Mouse (Mus musculus): ENCODE results near the gene Fadd. TPM values are rescaled to one million over a fixed set of nuclear protein-coding genes. Genes with fewer than 3 reads are reported as not detected.

Fadd gene
- polyA plus RNA-seq (2015; fragmentation: Nextera tagmentation; extraction: Ambion mirVana) = 4.4 and 4.5 TPM in 2 replicates

GRCm38 (mm10) chr7:144582284-144582980 is at the start of gene Fadd:
Gene Fadd (minus strand): TSS chr7:144582463.
- ATAC-seq (ENCODE audit: insufficient read depth) = peak; percentile 78
- Histone ChIP-seq H3K36me3 (replicated peaks) (peaks cover 21% of the 10 kb centered on the region), H3K27me3 (peaks cover 4% of the 10 kb centered on the region; the same call in 1 of the 2 replicates), H3K9ac (peak within 1 kb of the TSS; percentile 72), H3K4me2 (peak within 1 kb of the TSS; percentile 93), H3K4me1 (replicated peaks) (peaks cover 34% of the 10 kb centered on the region), H3K4me3 (replicated peaks) (peak within 1 kb of the TSS; percentile 85), H3K9me3 (replicated peaks) (no peaks in the 10 kb centered on the region), H3K27ac (replicated peaks) (peak within 1 kb of the TSS; percentile 89)
- under 1% methylated on average over 34 of the region's 34 CpGs for WGBS (ENCODE audit: insufficient replicate concordance)

- WGBS (ENCODE audit: insufficient replicate concordance) = 42% methylated on average over 3 of the region's 3 CpGs
- no peak for ATAC-seq (ENCODE audit: insufficient read depth)
- H3K27me3 ChIP-seq = 0 out of 2 replicates have a peak, but pooled peaks cover 5% of the 10 kb centered on the region
- no peak overlapping the region for H3K9ac ChIP-seq
- no peak overlapping the region for H3K4me3 ChIP-seq (replicated peaks)
- no peaks in the 10 kb centered on the region for H3K36me3 ChIP-seq (replicated peaks)
- no peaks in the 10 kb centered on the region for H3K9me3 ChIP-seq (replicated peaks)
- no peak overlapping the region for H3K4me2 ChIP-seq
- H3K4me1 ChIP-seq (replicated peaks) = no peaks in the 10 kb centered on the region
- no peak overlapping the region for H3K27ac ChIP-seq (replicated peaks)
Measured at GRCm38 (mm10) chr7:144630622-144631021, 48.4 kb upstream of the Fadd start.

- Histone ChIP-seq H3K9ac (no peak overlapping the region), H3K4me2 (no peak overlapping the region), H3K4me3 (replicated peaks) (no peak overlapping the region), H3K9me3 (replicated peaks) (no peaks in the 10 kb centered on the region), H3K36me3 (replicated peaks) (no peaks in the 10 kb centered on the region), H3K4me1 (replicated peaks) (no peaks in the 10 kb centered on the region), H3K27ac (replicated peaks) (no peak overlapping the region), H3K27me3 (0 out of 2 replicates have a peak, but pooled peaks cover 5% of the 10 kb centered on the region)
- WGBS (ENCODE audit: insufficient replicate concordance) = 46% methylated on average over 3 of the region's 3 CpGs
- ATAC-seq (ENCODE audit: insufficient read depth) = no peak
Measured at GRCm38 (mm10) chr7:144628334-144628915, 46.2 kb upstream of the Fadd start.

DNA sequence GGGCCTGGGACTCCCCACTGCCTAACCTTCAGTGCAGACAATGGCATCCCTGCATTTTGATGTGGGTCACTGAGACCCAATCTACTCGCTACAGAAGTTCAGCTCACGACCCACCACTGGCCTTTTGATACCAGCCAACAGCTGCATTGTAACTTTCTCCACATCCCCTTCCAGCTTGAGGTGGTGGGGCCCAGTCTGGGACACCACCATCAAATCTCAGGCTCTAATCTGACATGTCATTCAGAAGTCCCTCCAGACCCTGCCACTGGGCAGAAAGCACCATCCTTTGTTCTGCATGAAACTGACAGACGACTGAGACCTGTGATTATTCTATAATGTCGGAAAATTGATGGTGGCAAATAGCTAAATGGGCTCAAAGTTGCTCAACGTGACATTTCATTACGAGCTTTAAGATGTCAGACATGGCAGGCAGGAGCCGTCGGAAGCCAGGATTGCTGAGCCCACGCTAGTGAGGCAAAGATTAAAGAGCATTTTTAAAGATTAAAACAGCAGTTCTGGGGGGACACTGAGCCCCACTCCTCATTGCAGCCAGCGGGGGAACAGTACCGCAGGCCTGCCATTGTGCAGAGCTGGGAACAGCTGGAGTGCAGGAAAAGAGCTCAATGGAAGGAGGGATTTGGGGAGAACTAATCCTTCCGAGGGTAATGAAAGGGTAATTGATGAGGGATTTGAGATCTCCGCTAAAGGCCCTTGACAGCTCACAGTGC is 45.5 kb upstream of the Fadd start:
- Histone ChIP-seq H3K27me3 (0 out of 2 replicates have a peak, but pooled peaks cover 5% of the 10 kb centered on the region), H3K4me2 (no peak overlapping the region), H3K36me3 (replicated peaks) (no peaks in the 10 kb centered on the region), H3K9ac (no peak overlapping the region), H3K4me1 (replicated peaks) (no peaks in the 10 kb centered on the region), H3K4me3 (replicated peaks) (no peak overlapping the region), H3K27ac (replicated peaks) (no peak overlapping the region), H3K9me3 (replicated peaks) (no peaks in the 10 kb centered on the region)
- 51% methylated on average over 13 of the region's 13 CpGs for WGBS (ENCODE audit: insufficient replicate concordance)
- no peak for ATAC-seq (ENCODE audit: insufficient read depth)

DNA sequence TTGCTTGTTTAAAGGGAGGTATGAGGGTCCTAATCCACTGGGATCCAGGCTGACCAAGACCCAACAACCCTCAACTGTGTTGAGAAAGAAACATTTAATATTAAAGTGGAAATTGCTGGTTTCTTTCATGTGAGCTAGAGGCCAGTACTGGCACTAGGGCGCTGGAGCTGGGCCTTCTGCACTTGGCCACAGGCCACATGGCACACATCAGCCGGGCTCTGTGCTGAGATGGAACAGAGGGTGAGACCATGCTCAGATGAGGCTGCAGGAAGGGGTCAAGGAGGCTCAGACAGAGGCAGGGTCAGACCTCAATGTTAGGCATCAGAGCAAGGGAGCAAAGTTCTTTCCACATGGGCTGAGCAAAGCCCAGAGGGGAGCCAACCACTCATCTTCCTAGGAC is 43.8 kb upstream of the Fadd start:
- no peaks in the 10 kb centered on the region for H3K4me1 ChIP-seq (replicated peaks)
- no peak overlapping the region for H3K4me2 ChIP-seq
- H3K27me3 ChIP-seq = 0 out of 2 replicates have a peak, but pooled peaks cover 5% of the 10 kb centered on the region
- no peak overlapping the region for H3K27ac ChIP-seq (replicated peaks)
- no peaks in the 10 kb centered on the region for H3K36me3 ChIP-seq (replicated peaks)
- H3K9ac ChIP-seq = no peak overlapping the region
- H3K9me3 ChIP-seq (replicated peaks) = no peaks in the 10 kb centered on the region
- H3K4me3 ChIP-seq (replicated peaks) = no peak overlapping the region
- 55% methylated on average over 2 of the region's 2 CpGs for WGBS (ENCODE audit: insufficient replicate concordance)
- no peak for ATAC-seq (ENCODE audit: insufficient read depth)

GRCm38 (mm10) chr7:144620721-144621681 is 38.7 kb upstream of the Fadd start:
- Histone ChIP-seq H3K36me3 (replicated peaks) (no peaks in the 10 kb centered on the region), H3K4me1 (replicated peaks) (no peaks in the 10 kb centered on the region), H3K27ac (replicated peaks) (no peak overlapping the region), H3K4me2 (no peak overlapping the region), H3K4me3 (replicated peaks) (no peak overlapping the region), H3K9me3 (replicated peaks) (no peaks in the 10 kb centered on the region), H3K27me3 (no peaks in the 10 kb centered on the region), H3K9ac (no peak overlapping the region)
- 62% methylated on average over 22 of the region's 22 CpGs for whole genome bisulfite sequencing (ENCODE audit: insufficient replicate concordance)
- ATAC-seq (ENCODE audit: insufficient read depth) = no peak

- H3K9me3 ChIP-seq (replicated peaks) = no peaks in the 10 kb centered on the region
- no peak overlapping the region for H3K4me3 ChIP-seq (replicated peaks)
- no peaks in the 10 kb centered on the region for H3K36me3 ChIP-seq (replicated peaks)
- no peaks in the 10 kb centered on the region for H3K4me1 ChIP-seq (replicated peaks)
- no peak for ATAC-seq (ENCODE audit: insufficient read depth)
- H3K27ac ChIP-seq (replicated peaks) = no peak overlapping the region
- H3K4me2 ChIP-seq = no peak overlapping the region
- no peak overlapping the region for H3K9ac ChIP-seq
- H3K27me3 ChIP-seq = no peaks in the 10 kb centered on the region
Measured at GRCm38 (mm10) chr7:144620315-144620714, 38.1 kb upstream of the Fadd start.

DNA sequence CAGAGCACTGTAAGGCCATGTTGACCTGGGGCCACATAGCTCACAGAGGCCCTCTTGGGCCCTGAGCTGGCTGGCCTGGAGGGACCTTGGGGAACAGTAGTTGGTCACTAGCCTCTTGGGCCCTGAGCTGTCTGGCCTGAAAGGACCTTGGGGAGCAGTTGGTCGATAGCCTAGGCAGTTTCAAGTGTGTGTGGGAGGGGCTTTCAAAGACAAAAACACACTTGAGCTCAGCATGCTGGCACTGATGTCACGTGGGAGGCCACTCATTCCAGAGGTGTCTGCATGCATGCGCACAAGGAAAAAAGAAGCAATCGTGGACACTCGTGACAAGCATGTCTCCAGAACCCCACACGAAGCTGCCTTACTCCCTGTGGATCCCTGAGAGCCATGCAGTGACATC is 33.1 kb upstream of the Fadd start:
- H3K4me3 ChIP-seq (replicated peaks) = no peak overlapping the region
- H3K9me3 ChIP-seq (replicated peaks) = no peaks in the 10 kb centered on the region
- ATAC-seq (ENCODE audit: insufficient read depth) = no peak
- no peaks in the 10 kb centered on the region for H3K27me3 ChIP-seq
- no peak overlapping the region for H3K4me2 ChIP-seq
- H3K9ac ChIP-seq = no peak overlapping the region
- WGBS (ENCODE audit: insufficient replicate concordance) = 60% methylated on average over 6 of the region's 6 CpGs
- H3K4me1 ChIP-seq (replicated peaks) = no peaks in the 10 kb centered on the region
- H3K36me3 ChIP-seq (replicated peaks) = no peaks in the 10 kb centered on the region
- H3K27ac ChIP-seq (replicated peaks) = no peak overlapping the region

DNA sequence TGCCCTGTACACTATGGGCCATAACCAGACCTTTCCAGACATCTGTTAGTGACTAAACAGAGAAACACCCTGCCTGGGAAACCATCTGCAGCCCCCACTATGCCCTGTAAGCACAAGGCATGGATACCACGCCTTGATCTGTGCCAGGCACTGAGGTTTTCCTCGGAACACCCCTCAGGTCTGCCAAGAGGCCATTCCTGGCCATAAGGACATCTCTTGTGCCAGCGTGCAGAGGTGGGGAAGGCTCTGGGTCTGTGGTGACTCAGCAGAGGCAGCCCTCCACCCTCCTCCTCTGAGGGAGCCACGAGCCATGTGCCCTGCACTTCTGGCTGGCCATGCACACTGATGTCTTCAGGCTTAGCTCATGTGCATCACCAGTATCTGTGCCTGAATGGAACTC is 30.6 kb upstream of the Fadd start:
- H3K9ac ChIP-seq = no peak overlapping the region
- no peak for ATAC-seq (ENCODE audit: insufficient read depth)
- H3K4me2 ChIP-seq = no peak overlapping the region
- no peaks in the 10 kb centered on the region for H3K27me3 ChIP-seq
- no peaks in the 10 kb centered on the region for H3K36me3 ChIP-seq (replicated peaks)
- 51% methylated on average over 4 of the region's 4 CpGs for WGBS (ENCODE audit: insufficient replicate concordance)
- H3K4me3 ChIP-seq (replicated peaks) = no peak overlapping the region
- no peak overlapping the region for H3K27ac ChIP-seq (replicated peaks)
- no peaks in the 10 kb centered on the region for H3K4me1 ChIP-seq (replicated peaks)
- no peaks in the 10 kb centered on the region for H3K9me3 ChIP-seq (replicated peaks)

- no peak for ATAC-seq (ENCODE audit: insufficient read depth)
- WGBS (ENCODE audit: insufficient replicate concordance) = 40% methylated on average over 4 of the region's 4 CpGs
- Histone ChIP-seq H3K4me3 (replicated peaks) (no peak overlapping the region), H3K9ac (no peak overlapping the region), H3K27me3 (no peaks in the 10 kb centered on the region), H3K4me1 (replicated peaks) (no peaks in the 10 kb centered on the region), H3K36me3 (replicated peaks) (no peaks in the 10 kb centered on the region), H3K27ac (replicated peaks) (no peak overlapping the region), H3K9me3 (replicated peaks) (no peaks in the 10 kb centered on the region), H3K4me2 (no peak overlapping the region)
Measured at GRCm38 (mm10) chr7:144612351-144612750, 30.1 kb upstream of the Fadd start.
